Mouse (Mus musculus): Measurements from ENCODE around the gene Srebf1.

DNA sequence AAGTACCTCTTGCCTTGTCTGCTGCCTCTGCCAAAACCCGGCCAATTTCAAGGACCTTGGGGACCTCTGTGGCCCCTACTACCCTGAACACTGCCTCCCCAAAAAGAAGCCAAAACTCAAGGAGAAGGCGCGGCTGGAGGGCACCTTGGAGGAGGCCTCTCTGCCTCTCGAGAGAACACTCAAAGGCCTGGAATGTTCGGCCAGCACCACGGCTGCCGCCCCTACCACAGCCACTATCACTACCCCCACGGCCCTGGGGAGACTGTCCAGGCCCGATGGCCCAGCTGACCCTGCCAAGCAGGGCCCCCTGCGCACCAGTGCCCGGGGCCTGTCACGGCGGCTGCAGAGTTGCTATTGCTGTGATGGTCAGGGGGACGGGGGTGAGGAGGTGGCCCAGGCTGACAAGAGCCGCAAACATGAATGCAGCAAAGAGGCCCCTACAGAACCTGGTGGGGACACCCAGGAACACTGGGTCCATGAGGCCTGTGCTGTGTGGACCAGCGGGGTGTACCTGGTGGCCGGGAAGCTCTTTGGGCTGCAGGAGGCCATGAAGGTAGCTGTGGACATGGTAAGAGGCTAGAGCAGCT, 32.2 kb downstream of the Srebf1 start:
- no peak for TF ChIP-seq CTCF (IDR thresholded peaks at IDR 0.05; ENCODE audit: control insufficient read depth, insufficient read depth, low read length)
- no peak for TF ChIP-seq POLR2A (IDR thresholded peaks at IDR 0.05; ENCODE audit: borderline replicate concordance, control insufficient read depth, low read depth, low read length)

All from bone marrow, adult 2 months (tissue).